Mouse (Mus musculus): Measurements from ENCODE around the gene Dffa.

DNA sequence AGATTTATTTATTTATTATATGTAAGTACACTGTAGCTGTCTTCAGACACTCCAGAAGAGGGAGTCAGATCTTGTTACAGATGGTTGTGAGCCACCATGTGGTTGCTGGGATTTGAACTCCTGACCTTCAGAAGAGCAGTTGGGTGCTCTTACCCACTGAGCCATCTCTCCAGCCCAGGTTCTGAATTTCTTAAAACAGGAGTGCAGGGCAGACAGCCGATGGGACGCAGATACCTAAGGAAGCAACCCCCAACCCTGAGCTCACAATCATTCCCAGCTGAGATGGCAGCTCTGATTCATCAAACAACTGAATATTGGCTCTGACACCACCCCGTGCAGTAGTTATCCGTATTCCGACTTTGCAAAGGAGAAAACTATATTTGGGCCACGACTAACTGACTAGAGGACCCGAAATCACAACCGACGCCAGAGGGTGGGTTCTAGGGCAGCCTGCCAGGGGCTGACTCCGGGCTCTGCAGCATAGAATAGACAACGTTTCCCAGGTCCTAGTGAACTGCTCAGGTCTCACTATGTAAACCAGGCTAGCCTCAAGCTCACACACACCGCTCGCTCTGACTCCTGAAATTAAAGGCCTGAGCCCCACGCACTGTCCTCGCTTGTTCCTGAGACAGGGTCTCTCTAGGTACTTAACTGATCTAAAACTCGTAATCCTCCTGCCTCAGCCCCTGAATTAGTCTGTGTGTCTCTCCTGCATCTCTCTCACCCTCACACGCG lies 32.3 kb downstream of the Dffa start:
- no peak for TF ChIP-seq CTCF (IDR thresholded peaks at IDR 0.05; ENCODE audit: low read depth)
- no peak for TF ChIP-seq EP300 (IDR thresholded peaks at IDR 0.05; ENCODE audit: low read depth)

Measured in heart, postnatal 0 days (tissue).